1 mouse cellular context compared by ENCODE assay signal in the genomic region with DNA sequence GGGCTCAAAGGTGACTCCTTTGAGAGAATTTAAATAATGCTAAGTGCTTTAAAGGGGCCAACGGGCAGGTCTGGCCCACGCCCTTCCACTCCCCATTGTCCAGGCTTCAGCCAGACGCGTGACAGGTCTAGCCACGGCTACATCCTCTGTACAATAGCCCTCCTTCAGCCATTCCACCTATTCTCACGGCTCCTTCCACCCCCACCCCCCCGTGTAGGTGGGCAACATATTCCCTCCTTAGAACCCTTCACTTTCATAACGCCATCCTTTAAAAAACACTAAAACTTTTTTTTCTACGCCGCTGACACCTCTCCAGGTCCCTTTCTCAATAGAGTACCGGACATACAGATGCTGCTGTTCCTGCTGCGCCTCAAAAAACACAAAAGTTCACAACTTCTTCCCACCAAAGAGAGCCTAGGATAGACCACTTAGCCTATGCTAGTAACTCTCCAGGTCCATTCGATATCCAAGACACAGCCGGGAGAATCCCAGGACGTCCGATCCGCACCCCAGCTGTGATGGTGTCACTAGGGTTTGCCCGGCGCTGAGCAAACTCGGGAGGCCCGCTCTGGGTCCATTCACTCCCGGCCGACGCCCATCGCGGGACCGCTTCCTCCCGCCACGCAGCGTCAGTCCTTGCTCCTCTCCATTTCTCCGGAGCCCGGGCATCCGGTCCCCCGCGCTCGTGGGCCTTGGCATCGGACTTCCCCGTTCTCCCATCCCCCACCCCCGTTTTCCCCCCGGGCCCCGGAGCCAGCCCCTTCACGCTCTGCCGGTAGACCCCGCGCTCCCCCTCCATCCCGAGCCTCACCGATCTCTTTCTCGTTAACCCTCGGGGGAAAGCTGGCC.
A peak's percentile ranks its signal among the peaks of the same experiment; 100 is the strongest.
TF ChIP-seq lines count a peak whose summit lies in the region.

No protein-coding gene starts in this region.

TF ChIP-seq in CH12.LX, 34 proteins besides CTCF, POLR2A, EP300 and RAD21 (continued from another document):
- no peak; the same call in 1 of the 2 replicates for TF ChIP-seq NELFE (IDR thresholded peaks at IDR 0.05; ENCODE audit: low read depth, low read length)
- TF ChIP-seq ZNF384 (IDR thresholded peaks at IDR 0.05; ENCODE audit: low read depth, low read length): no peak
- no peak for TF ChIP-seq ETS1 (conservative IDR thresholded peaks at IDR 0.05; ENCODE audit: low read depth, low read length)
- no peak for TF ChIP-seq MEF2A (IDR thresholded peaks at IDR 0.05; ENCODE audit: borderline replicate concordance, low read depth, low read length)
- peak; percentile 57; the same call in 1 of the 2 replicates for TF ChIP-seq TBP (conservative IDR thresholded peaks at IDR 0.05; ENCODE audit: low read depth, low read length)
- TF ChIP-seq JUN (IDR thresholded peaks at IDR 0.05; ENCODE audit: insufficient read depth, low read depth, low read length): no peak
- no peak for TF ChIP-seq PAX5 (IDR thresholded peaks at IDR 0.05; ENCODE audit: low read length)
- no peak for TF ChIP-seq GABPA (IDR thresholded peaks at IDR 0.05; ENCODE audit: insufficient replicate concordance, low read depth, low read length)
- TF ChIP-seq JUND (conservative IDR thresholded peaks at IDR 0.05; ENCODE audit: low read depth, low read length): no peak
- no peak for TF ChIP-seq IRF4 (IDR thresholded peaks at IDR 0.05; ENCODE audit: low read depth, low read length)
- no peak for TF ChIP-seq POLR2AphosphoS2 (IDR thresholded peaks at IDR 0.05; ENCODE audit: low read depth, low read length)
- peak; percentile 9; the same call in 1 of the 2 replicates for TF ChIP-seq SIN3A (IDR thresholded peaks at IDR 0.05; ENCODE audit: low read length)
TF ChIP-seq in CH12.LX: peak in this region for 7.
